Mouse (Mus musculus) CD4-positive, CD25-positive, alpha-beta regulatory T cell, adult 9 weeks (primary cell): Measurements from ENCODE around the gene Npy. TPM values are rescaled to one million over a fixed set of nuclear protein-coding genes. Genes with fewer than 3 reads are reported as not detected.

ENCODE experiments used
- polyA plus RNA-seq: library from polyadenylated mRNA; unstranded; fragments of 100-300 nt; shearing (Covaris generic); gene quantifications from one replicate; pipeline ENCODE4 v1.2.1, GENCODE M21; 2017

Gene Npy
- polyA plus RNA-seq, result not detected

GRCm38 (mm10) chr6:49821961-49822870 lies at the start of gene Npy:
Npy (plus strand) TSS chr6:49822710.

